Mouse (Mus musculus): Measurements from ENCODE around the gene Zcchc17. TPM values are rescaled to one million over a fixed set of nuclear protein-coding genes. Genes with fewer than 3 reads are reported as not detected.

Gene Zcchc17
- polyA plus RNA-seq, 1 experiment: 8.0 TPM

GRCm38 (mm10) chr4:130377500-130377899 is 17.8 kb upstream of the Zcchc17 start:
- Histone ChIP-seq H3K4me1 (ENCODE audit: control insufficient read depth, insufficient read depth, low read length) (no peaks in the 10 kb centered on the region; the same call in 1 of the 2 replicates), H3K27ac (ENCODE audit: control insufficient read depth, insufficient read depth, low read depth, low read length) (no peak overlapping the region), H3K27me3 (ENCODE audit: control insufficient read depth, insufficient read depth, low read length) (no peaks in the 10 kb centered on the region), H3K4me3 (ENCODE audit: control insufficient read depth, low read depth, low read length) (no peak overlapping the region), H3K36me3 (ENCODE audit: control insufficient read depth, insufficient read depth, low read length) (peaks cover 7% of the 10 kb centered on the region)
- TF ChIP-seq POLR2A (IDR thresholded peaks at IDR 0.05; ENCODE audit: control insufficient read depth, low read depth, low read length) (no peak), CTCF (IDR thresholded peaks at IDR 0.05; ENCODE audit: control insufficient read depth, insufficient read depth, insufficient replicate concordance, low read depth, low read length) (no peak)

- no peak for TF ChIP-seq CTCF (IDR thresholded peaks at IDR 0.05; ENCODE audit: control insufficient read depth, insufficient read depth, insufficient replicate concordance, low read depth, low read length)
- TF ChIP-seq POLR2A (IDR thresholded peaks at IDR 0.05; ENCODE audit: control insufficient read depth, low read depth, low read length): no peak
- Histone ChIP-seq H3K27ac (ENCODE audit: control insufficient read depth, insufficient read depth, low read depth, low read length) (no peak overlapping the region), H3K4me1 (ENCODE audit: control insufficient read depth, insufficient read depth, low read length) (no peaks in the 10 kb centered on the region; the same call in 1 of the 2 replicates), H3K27me3 (ENCODE audit: control insufficient read depth, insufficient read depth, low read length) (no peaks in the 10 kb centered on the region), H3K36me3 (ENCODE audit: control insufficient read depth, insufficient read depth, low read length) (peaks cover 7% of the 10 kb centered on the region), H3K4me3 (ENCODE audit: control insufficient read depth, low read depth, low read length) (no peak overlapping the region)
These were observed 16.9 kb upstream of the Zcchc17 start for GRCm38 (mm10) chr4:130376675-130377074.

- Histone ChIP-seq H3K36me3 (ENCODE audit: control insufficient read depth, insufficient read depth, low read length) (no peaks in the 10 kb centered on the region), H3K27me3 (ENCODE audit: control insufficient read depth, insufficient read depth, low read length) (no peaks in the 10 kb centered on the region), H3K4me3 (ENCODE audit: control insufficient read depth, low read depth, low read length) (peak overlapping the region; percentile 95), H3K27ac (ENCODE audit: control insufficient read depth, insufficient read depth, low read depth, low read length) (peak overlapping the region; percentile 76), H3K4me1 (ENCODE audit: control insufficient read depth, insufficient read depth, low read length) (peaks cover 4% of the 10 kb centered on the region)
- TF ChIP-seq POLR2A (IDR thresholded peaks at IDR 0.05; ENCODE audit: control insufficient read depth, low read depth, low read length) (no peak), CTCF (IDR thresholded peaks at IDR 0.05; ENCODE audit: control insufficient read depth, insufficient read depth, insufficient replicate concordance, low read depth, low read length) (no peak)
These were observed 471 bp upstream of the Zcchc17 start for GRCm38 (mm10) chr4:130360238-130360590.

- Histone ChIP-seq H3K4me3 (ENCODE audit: control insufficient read depth, low read depth, low read length) (no peak overlapping the region), H3K36me3 (ENCODE audit: control insufficient read depth, insufficient read depth, low read length) (no peaks in the 10 kb centered on the region), H3K27me3 (ENCODE audit: control insufficient read depth, insufficient read depth, low read length) (no peaks in the 10 kb centered on the region), H3K27ac (ENCODE audit: control insufficient read depth, insufficient read depth, low read depth, low read length) (no peak overlapping the region), H3K4me1 (ENCODE audit: control insufficient read depth, insufficient read depth, low read length) (peaks cover 4% of the 10 kb centered on the region)
- TF ChIP-seq CTCF (IDR thresholded peaks at IDR 0.05; ENCODE audit: control insufficient read depth, insufficient read depth, insufficient replicate concordance, low read depth, low read length) (no peak), POLR2A (IDR thresholded peaks at IDR 0.05; ENCODE audit: control insufficient read depth, low read depth, low read length) (no peak)
These were observed 1.8 kb downstream of the Zcchc17 start for GRCm38 (mm10) chr4:130357946-130358345.

- TF ChIP-seq POLR2A (IDR thresholded peaks at IDR 0.05; ENCODE audit: control insufficient read depth, low read depth, low read length): no peak
- TF ChIP-seq CTCF (IDR thresholded peaks at IDR 0.05; ENCODE audit: control insufficient read depth, insufficient read depth, insufficient replicate concordance, low read depth, low read length): no peak
- H3K4me3 ChIP-seq (ENCODE audit: control insufficient read depth, low read depth, low read length): no peak overlapping the region
- H3K27me3 ChIP-seq (ENCODE audit: control insufficient read depth, insufficient read depth, low read length): no peaks in the 10 kb centered on the region
- H3K27ac ChIP-seq (ENCODE audit: control insufficient read depth, insufficient read depth, low read depth, low read length): no peak overlapping the region
- no peaks in the 10 kb centered on the region for H3K4me1 ChIP-seq (ENCODE audit: control insufficient read depth, insufficient read depth, low read length)
- no peaks in the 10 kb centered on the region; the same call in 1 of the 2 replicates for H3K36me3 ChIP-seq (ENCODE audit: control insufficient read depth, insufficient read depth, low read length)
These were observed 7.2 kb downstream of the Zcchc17 start for GRCm38 (mm10) chr4:130352588-130352987.

- H3K4me3 ChIP-seq (ENCODE audit: control insufficient read depth, low read depth, low read length): no peak overlapping the region
- no peaks in the 10 kb centered on the region for H3K4me1 ChIP-seq (ENCODE audit: control insufficient read depth, insufficient read depth, low read length)
- H3K36me3 ChIP-seq (ENCODE audit: control insufficient read depth, insufficient read depth, low read length): no peaks in the 10 kb centered on the region; the same call in 1 of the 2 replicates
- H3K27ac ChIP-seq (ENCODE audit: control insufficient read depth, insufficient read depth, low read depth, low read length): no peak overlapping the region
- TF ChIP-seq POLR2A (IDR thresholded peaks at IDR 0.05; ENCODE audit: control insufficient read depth, low read depth, low read length): no peak
- TF ChIP-seq CTCF (IDR thresholded peaks at IDR 0.05; ENCODE audit: control insufficient read depth, insufficient read depth, insufficient replicate concordance, low read depth, low read length): no peak
- H3K27me3 ChIP-seq (ENCODE audit: control insufficient read depth, insufficient read depth, low read length): no peaks in the 10 kb centered on the region
These were observed 8.9 kb downstream of the Zcchc17 start for GRCm38 (mm10) chr4:130350690-130351422.

GRCm38 (mm10) chr4:130349666-130350065 is 10.1 kb downstream of the Zcchc17 start:
- Histone ChIP-seq H3K27ac (ENCODE audit: control insufficient read depth, insufficient read depth, low read depth, low read length) (no peak overlapping the region), H3K36me3 (ENCODE audit: control insufficient read depth, insufficient read depth, low read length) (no peaks in the 10 kb centered on the region; the same call in 1 of the 2 replicates), H3K4me1 (ENCODE audit: control insufficient read depth, insufficient read depth, low read length) (no peaks in the 10 kb centered on the region), H3K4me3 (ENCODE audit: control insufficient read depth, low read depth, low read length) (no peak overlapping the region), H3K27me3 (ENCODE audit: control insufficient read depth, insufficient read depth, low read length) (no peaks in the 10 kb centered on the region)
- TF ChIP-seq CTCF (IDR thresholded peaks at IDR 0.05; ENCODE audit: control insufficient read depth, insufficient read depth, insufficient replicate concordance, low read depth, low read length): peak; percentile 56; the same call in 1 of the 2 replicates
- TF ChIP-seq POLR2A (IDR thresholded peaks at IDR 0.05; ENCODE audit: control insufficient read depth, low read depth, low read length): no peak
